Mouse (Mus musculus) CH12.LX (cell line): Measurements from ENCODE around the gene Kif23. TPM values are rescaled to one million over a fixed set of nuclear protein-coding genes. Genes with fewer than 3 reads are reported as not detected.

Experiments used
- DNase-seq: peaks from one replicate; pipeline ENCODE4 v3.0.0-alpha.2; 2013; ENCODE audit errors: extremely low read depth
- H3K27ac ChIP-seq: 2 replicates; pipeline ENCODE4 v1.5.1; 2012; ENCODE audit warnings: low read depth, mild to moderate bottlenecking, control low read depth, moderate library complexity; ENCODE audit not compliant: insufficient read depth
- H3K27me3 ChIP-seq: replicated peaks from 2 replicates; pipeline ENCODE3; 2012; ENCODE audit warnings: inconsistent platforms
- H3K36me3 ChIP-seq, 2 experiments: replicated peaks in 1 of 2; 2 replicates each; pipeline versions ENCODE3 to v1.6.1; 2012; ENCODE audit warnings: inconsistent platforms in 1 of 2, low read length in 1 of 2, mild to moderate bottlenecking in 1 of 2, mixed read lengths in 1 of 2, moderate library complexity in 1 of 2; ENCODE audit not compliant: control insufficient read depth in 1 of 2, insufficient read depth in 1 of 2
- H3K4me1 ChIP-seq, 2 experiments: 2 replicates each; pipeline ENCODE4 v1.6.1; 2012; ENCODE audit warnings: inconsistent platforms in 1 of 2, moderate library complexity in 1 of 2; ENCODE audit not compliant: insufficient read depth in 2 of 2, control insufficient read depth in 1 of 2
- H3K4me2 ChIP-seq: 2 replicates; pipeline ENCODE4 v1.6.1; 2012; ENCODE audit warnings: low read depth, mild to moderate bottlenecking, control low read depth; ENCODE audit not compliant: poor library complexity, insufficient read depth, severe bottlenecking
- H3K4me3 ChIP-seq, 3 experiments: fragments of 150-350 bp in 1 of 3; sonication (generic) in 1 of 3; replicated peaks in 1 of 3; 2 replicates each; pipeline versions ENCODE3 to v1.5.1; 2011 to 2012; ENCODE audit warnings: low read depth in 2 of 3, low read length in 2 of 3, mild to moderate bottlenecking in 2 of 3, moderate library complexity in 2 of 3, control low read depth in 1 of 3, improper control_type of control experiment in 1 of 3, inconsistent platforms in 1 of 3, mixed read lengths in 1 of 3; ENCODE audit not compliant: poor library complexity in 1 of 3
- H3K79me2 ChIP-seq: replicated peaks from 2 replicates; pipeline ENCODE4 v1.6.1; 2012; ENCODE audit warnings: mild to moderate bottlenecking, moderate library complexity; ENCODE audit not compliant: control insufficient read depth, poor library complexity, insufficient read depth, severe bottlenecking; ENCODE audit errors: extremely low read depth
- H3K9ac ChIP-seq: 2 replicates; pipeline ENCODE4 v1.6.1; 2012; ENCODE audit warnings: low read depth, mild to moderate bottlenecking, control low read depth, moderate library complexity; ENCODE audit not compliant: insufficient read depth
- H3K9me3 ChIP-seq: replicated peaks from 2 replicates; pipeline ENCODE3; 2012; ENCODE audit warnings: low read length, inconsistent platforms, mixed read lengths
- BHLHE40 ChIP-seq: IDR thresholded peaks from 2 replicates; pipeline ENCODE4 v1.6.1; 2011; ENCODE audit warnings: mild to moderate bottlenecking, low read depth, low read length, improper control_type of control experiment
- CHD1 ChIP-seq: IDR thresholded peaks from 2 replicates; pipeline ENCODE4 v1.6.1; 2012; ENCODE audit warnings: low read depth, low read length, improper control_type of control experiment, inconsistent platforms
- CHD2 ChIP-seq: IDR thresholded peaks from 2 replicates; pipeline ENCODE4 v1.6.1; 2011; ENCODE audit warnings: low read length, improper control_type of control experiment
- CTCF ChIP-seq, 2 experiments: IDR thresholded peaks in 1 of 2; conservative IDR thresholded peaks in 1 of 2; 2 replicates each; pipeline ENCODE4 v1.5.1; 2011 to 2012; ENCODE audit warnings: low read depth in 2 of 2, low read length in 2 of 2, improper control_type of control experiment in 1 of 2, inconsistent platforms in 1 of 2, mild to moderate bottlenecking in 1 of 2, moderate library complexity in 1 of 2
- E2F4 ChIP-seq: IDR thresholded peaks from 2 replicates; pipeline ENCODE4 v1.6.1; 2011; ENCODE audit warnings: low read depth, low read length, improper control_type of control experiment; ENCODE audit not compliant: insufficient replicate concordance
- ELF1 ChIP-seq: IDR thresholded peaks from 2 replicates; pipeline ENCODE4 v1.6.1; 2014; ENCODE audit warnings: low read depth, mild to moderate bottlenecking, inconsistent platforms, low read length, improper control_type of control experiment
- ETS1 ChIP-seq: conservative IDR thresholded peaks from 2 replicates; pipeline ENCODE4 v1.6.1; 2012; ENCODE audit warnings: low read depth, mild to moderate bottlenecking, inconsistent platforms, low read length, improper control_type of control experiment, moderate library complexity
- GABPA ChIP-seq: IDR thresholded peaks from 2 replicates; pipeline ENCODE4 v1.6.1; 2012; ENCODE audit warnings: low read depth, low read length, improper control_type of control experiment, inconsistent platforms; ENCODE audit not compliant: insufficient replicate concordance
- HCFC1 ChIP-seq: IDR thresholded peaks from 2 replicates; pipeline ENCODE4 v1.6.1; 2012; ENCODE audit warnings: low read depth, mild to moderate bottlenecking, inconsistent platforms, low read length, improper control_type of control experiment
- IRF4 ChIP-seq: IDR thresholded peaks from 2 replicates; pipeline ENCODE4 v1.6.1; 2014; ENCODE audit warnings: low read depth, mild to moderate bottlenecking, inconsistent platforms, low read length, improper control_type of control experiment
- JUN ChIP-seq: IDR thresholded peaks from 2 replicates; pipeline ENCODE4 v1.6.1; 2011; ENCODE audit warnings: low read depth, mild to moderate bottlenecking, low read length, improper control_type of control experiment, moderate library complexity; ENCODE audit not compliant: insufficient read depth
- JUND ChIP-seq: conservative IDR thresholded peaks from 2 replicates; pipeline ENCODE4 v1.6.1; 2011; ENCODE audit warnings: low read depth, low read length, improper control_type of control experiment
- KAT2A ChIP-seq: IDR thresholded peaks from 2 replicates; pipeline ENCODE4 v1.6.1; 2012; ENCODE audit warnings: low read length, improper control_type of control experiment, inconsistent platforms; ENCODE audit not compliant: insufficient replicate concordance
- MAFK ChIP-seq: IDR thresholded peaks from 2 replicates; pipeline ENCODE4 v1.6.1; 2011; ENCODE audit warnings: low read length, improper control_type of control experiment; ENCODE audit not compliant: insufficient replicate concordance
- MAX ChIP-seq: IDR thresholded peaks from 2 replicates; pipeline ENCODE4 v1.6.1; 2011; ENCODE audit warnings: low read length, improper control_type of control experiment
- MAZ ChIP-seq: IDR thresholded peaks from 2 replicates; pipeline ENCODE4 v1.6.1; 2012; ENCODE audit warnings: low read depth, mild to moderate bottlenecking, inconsistent platforms, low read length, improper control_type of control experiment, moderate library complexity
- MEF2A ChIP-seq: IDR thresholded peaks from 2 replicates; pipeline ENCODE4 v1.6.1; 2014; ENCODE audit warnings: low read depth, mild to moderate bottlenecking, inconsistent platforms, low read length, improper control_type of control experiment, borderline replicate concordance
- MXI1 ChIP-seq: IDR thresholded peaks from 2 replicates; pipeline ENCODE4 v1.6.1; 2011; ENCODE audit warnings: mild to moderate bottlenecking, low read depth, low read length, improper control_type of control experiment
- MYC ChIP-seq: IDR thresholded peaks from 2 replicates; pipeline ENCODE4 v1.6.1; 2011; ENCODE audit warnings: low read depth, mild to moderate bottlenecking, improper control_type of control experiment, low read length
- NELFE ChIP-seq: IDR thresholded peaks from 2 replicates; pipeline ENCODE4 v1.6.1; 2011; ENCODE audit warnings: low read depth, low read length, improper control_type of control experiment
- NRF1 ChIP-seq: IDR thresholded peaks from 2 replicates; pipeline ENCODE4 v1.6.1; 2014; ENCODE audit warnings: low read depth, mild to moderate bottlenecking, inconsistent platforms, low read length, improper control_type of control experiment, moderate library complexity
- PAX5 ChIP-seq: IDR thresholded peaks from 2 replicates; pipeline ENCODE4 v1.6.1; 2012; ENCODE audit warnings: low read length, inconsistent platforms, mixed read lengths
- POLR2A ChIP-seq: IDR thresholded peaks from 2 replicates; pipeline ENCODE4 v1.6.1; 2011; ENCODE audit warnings: low read depth, mild to moderate bottlenecking, improper control_type of control experiment, low read length
- POLR2AphosphoS2 ChIP-seq: IDR thresholded peaks from 2 replicates; pipeline ENCODE4 v1.6.1; 2011; ENCODE audit warnings: low read depth, low read length, improper control_type of control experiment
- RAD21 ChIP-seq: IDR thresholded peaks from 2 replicates; pipeline ENCODE4 v1.6.1; 2011; ENCODE audit warnings: low read depth, mild to moderate bottlenecking, low read length, improper control_type of control experiment, moderate library complexity
- RCOR1 ChIP-seq: conservative IDR thresholded peaks from 2 replicates; pipeline ENCODE4 v1.6.1; 2012; ENCODE audit warnings: low read depth, mild to moderate bottlenecking, inconsistent platforms, low read length, improper control_type of control experiment
- SIN3A ChIP-seq: IDR thresholded peaks from 2 replicates; pipeline ENCODE4 v1.6.1; 2012; ENCODE audit warnings: low read length, improper control_type of control experiment, inconsistent platforms
- SMC3 ChIP-seq: IDR thresholded peaks from 2 replicates; pipeline ENCODE4 v1.6.1; 2011; ENCODE audit warnings: low read depth, low read length, improper control_type of control experiment
- TBP ChIP-seq: conservative IDR thresholded peaks from 2 replicates; pipeline ENCODE4 v1.6.1; 2011; ENCODE audit warnings: low read depth, low read length, improper control_type of control experiment
- TCF12 ChIP-seq: IDR thresholded peaks from 2 replicates; pipeline ENCODE4 v1.6.1; 2014; ENCODE audit warnings: low read depth, mild to moderate bottlenecking, inconsistent platforms, low read length, improper control_type of control experiment
- UBTF ChIP-seq: IDR thresholded peaks from 2 replicates; pipeline ENCODE4 v1.6.1; 2012; ENCODE audit warnings: low read depth, mild to moderate bottlenecking, inconsistent platforms, low read length, improper control_type of control experiment, moderate library complexity
- USF1 ChIP-seq: IDR thresholded peaks from 2 replicates; pipeline ENCODE4 v1.6.1; 2014; ENCODE audit warnings: low read depth, mild to moderate bottlenecking, inconsistent platforms, low read length, improper control_type of control experiment
- USF2 ChIP-seq: conservative IDR thresholded peaks from 2 replicates; pipeline ENCODE4 v1.6.1; 2011; ENCODE audit warnings: low read depth, low read length, improper control_type of control experiment
- ZC3H11A ChIP-seq: IDR thresholded peaks from 2 replicates; pipeline ENCODE4 v1.6.1; 2012; ENCODE audit warnings: low read depth, mild to moderate bottlenecking, inconsistent platforms, low read length, improper control_type of control experiment
- ZKSCAN1 ChIP-seq: IDR thresholded peaks from 2 replicates; pipeline ENCODE4 v1.6.1; 2012; ENCODE audit warnings: low read depth, inconsistent platforms, low read length, improper control_type of control experiment, borderline replicate concordance
- ZMIZ1 ChIP-seq: IDR thresholded peaks from 2 replicates; pipeline ENCODE4 v1.6.1; 2012; ENCODE audit warnings: low read depth, mild to moderate bottlenecking, inconsistent platforms, low read length, improper control_type of control experiment
- ZNF384 ChIP-seq: IDR thresholded peaks from 2 replicates; pipeline ENCODE4 v1.6.1; 2012; ENCODE audit warnings: low read depth, low read length, improper control_type of control experiment, inconsistent platforms
- dilution Hi-C: fragments of 300-500 bp; cut with MboI; formaldehyde crosslinking; loops from 2 replicates; pipeline ENCODE4 v1.14.3; 2020; ENCODE audit warnings: low sequenced_read_pairs; ENCODE audit not compliant: extremely low pct_unique_long_range_greater_than_20kb, extremely low pct_ligation_motif_present
- in situ Hi-C: fragments of 300-500 bp; cut with MboI; formaldehyde crosslinking; loops from 3 replicates; pipeline ENCODE4 v1.14.3; 2019; ENCODE audit warnings: low sequenced_read_pairs, low pct_ligation_motif_present, low pct_unique_long_range_greater_than_20kb, mixed read lengths
- polyA plus RNA-seq: library from polyadenylated mRNA; unstranded; fragments of >175 nt; gene quantifications from 2 replicates; pipeline ENCODE4 v1.2.1, GENCODE M21; 2012; ENCODE audit warnings: low read depth; ENCODE audit not compliant: insufficient read length
- total RNA-seq, 2 experiments: library from RNA; depleted of rRNA; stranded (reverse); fragments of 300-350 nt in 1 of 2; fragments of >200 nt in 1 of 2; gene quantifications; 2 replicates each; pipeline ENCODE4 v1.2.3; 2012 to 2014

Gene Kif23
- total RNA-seq (2012; rRNA removed) (50.6 and 71.5 TPM in 2 replicates), total RNA-seq (2014; rRNA removed) (87.3 and 96.2 TPM in 2 replicates), polyA plus RNA-seq (125 and 133 TPM in 2 replicates)

DNA sequence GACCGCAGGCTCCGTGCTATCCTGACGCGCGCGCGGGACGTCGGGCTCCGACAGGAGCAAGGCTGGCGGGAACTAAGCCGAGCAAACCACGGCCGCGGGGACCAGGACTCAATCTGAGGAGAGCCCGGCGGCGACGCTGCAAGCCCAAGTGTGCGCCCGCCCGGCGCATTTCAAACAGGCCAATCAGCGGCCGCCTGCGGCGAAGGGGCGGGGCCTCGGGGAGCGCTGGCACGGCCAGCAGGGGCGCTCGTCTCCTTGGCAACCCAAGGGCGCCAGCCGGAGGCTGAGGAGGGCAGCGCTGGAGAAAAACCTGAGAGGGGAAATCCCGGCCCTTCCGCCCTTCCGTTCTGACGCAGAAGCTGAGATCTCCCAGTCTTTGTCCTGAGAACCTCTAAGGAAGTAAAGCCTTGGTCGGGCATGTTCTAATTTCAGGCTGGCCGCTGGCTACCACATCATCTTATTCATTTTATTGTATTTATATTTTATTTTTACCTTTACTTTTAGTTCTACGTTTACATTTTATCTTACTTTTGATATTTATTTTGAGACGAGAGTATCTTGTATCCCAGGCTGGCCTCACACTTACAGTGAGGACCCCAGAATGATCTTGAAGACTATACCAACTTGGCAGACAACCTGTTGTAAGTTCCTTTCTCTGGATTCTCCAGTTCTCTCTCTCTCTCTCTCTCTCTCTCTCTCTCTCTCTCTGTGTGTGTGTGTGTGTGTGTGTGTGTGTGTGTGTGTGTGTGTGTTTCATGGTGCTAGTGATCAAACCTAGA, at the start of gene Kif23:
TSS of gene Kif23 (minus strand) at position 152 of the 779 bp plus-strand sequence.
- peak within 1 kb of the TSS; percentile 66 for H3K9ac ChIP-seq
- peaks cover 23% of the 10 kb centered on the region for H3K79me2 ChIP-seq
- no peaks in the 10 kb centered on the region for H3K9me3 ChIP-seq
- dilution Hi-C loops (no loop called here), in situ Hi-C loops (loop anchor here (5.0 to 10.0 kb wide), 2 partner anchors 35 to 298 kb away; no protein-coding TSS in a partner anchor)
- peak within 1 kb of the TSS; percentile 57; the same call in 1 of the 2 replicates for H3K27ac ChIP-seq
- H3K4me2 ChIP-seq: peak within 1 kb of the TSS; percentile 96
- peaks cover 6 to 32% of the 10 kb centered on the region in 2 experiments for H3K36me3 ChIP-seq
- H3K4me1 ChIP-seq: peaks cover 0 to 35% of the 10 kb centered on the region in 2 experiments; a peak in 2 of 4 replicates
- peak within 1 kb of the TSS; percentile 75 to 90 (median 88) for H3K4me3 ChIP-seq
- H3K27me3 ChIP-seq: no peaks in the 10 kb centered on the region
- DNase-seq: peak; percentile 97
- TF ChIP-seq MXI1 (peak; percentile 90), KAT2A (0 out of 2 replicates have a peak, but pooled peaks have one; percentile 55), E2F4 (0 out of 2 replicates have a peak, but pooled peaks have one; percentile 77), POLR2A (peak; percentile 97), UBTF (no peak), SIN3A (peak; percentile 96; the same call in 1 of the 2 replicates), PAX5 (no peak), CHD1 (no peak), CTCF (conservative IDR thresholded peaks at IDR 0.05 in 1 of 2, IDR thresholded peaks at IDR 0.05 in 1 of 2; ENCODE audit: low read depth in 2 of 2, low read length in 2 of 2) (peak in 1 of 2 experiments; percentile 99; a peak in 2 of 4 replicates), GABPA (no peak), RCOR1 (0 out of 2 replicates have a peak, but pooled peaks have one; percentile 26), MYC (peak; percentile 52), USF1 (no peak), ELF1 (peak; percentile 80), ZMIZ1 (peak; percentile 90), USF2 (no peak), CHD2 (0 out of 2 replicates have a peak, but pooled peaks have one; percentile 25), HCFC1 (peak; percentile 57), JUN (no peak; the same call in 1 of the 2 replicates), ETS1 (peak; percentile 72), IRF4 (peak; percentile 80), ZNF384 (peak; percentile 66), BHLHE40 (peak; percentile 57), SMC3 (peak; percentile 22; the same call in 1 of the 2 replicates), NRF1 (peak; percentile 66), NELFE (peak; percentile 87), MAZ (0 out of 2 replicates have a peak, but pooled peaks have one; percentile 24), MAFK (no peak), RAD21 (peak; percentile 46), JUND (peak; percentile 35; the same call in 1 of the 2 replicates), POLR2AphosphoS2 (peak; percentile 66; the same call in 1 of the 2 replicates), MAX (peak; percentile 76; the same call in 1 of the 2 replicates), TBP (no peak; the same call in 1 of the 2 replicates), ZC3H11A (no peak), TCF12 (peak; percentile 84), ZKSCAN1 (no peak), MEF2A (peak; percentile 86)
